Mouse (Mus musculus) ES-E14 (cell line): ENCODE data around the gene Eya4. TPM values are rescaled to one million over a fixed set of nuclear protein-coding genes. Genes with fewer than 3 reads are reported as not detected.

Source experiments
- DNase-seq: peaks from one replicate; pipeline ENCODE4 v3.0.0-alpha.2; 2013; ENCODE audit warnings: low read depth, low spot score
- H3K27ac ChIP-seq: 2 replicates; pipeline ENCODE4 v1.5.1; 2012; ENCODE audit warnings: low read depth, mild to moderate bottlenecking, low read length, moderate library complexity, mixed read lengths; ENCODE audit not compliant: poor library complexity, insufficient read depth, severe bottlenecking
- H3K36me3 ChIP-seq: 2 replicates; pipeline ENCODE4 v1.6.1; 2012; ENCODE audit warnings: mild to moderate bottlenecking, low read length, moderate library complexity, mixed read lengths; ENCODE audit not compliant: control insufficient read depth, poor library complexity, insufficient read depth, severe bottlenecking
- H3K4me1 ChIP-seq, 2 experiments: fragments of 150-350 bp in 1 of 2; sonication (generic) in 1 of 2; 2 replicates each; pipeline ENCODE4 v1.6.1; 2012; ENCODE audit warnings: low read length in 2 of 2, mild to moderate bottlenecking in 1 of 2, mixed read lengths in 1 of 2; ENCODE audit not compliant: control insufficient read depth in 2 of 2, insufficient read depth in 2 of 2, poor library complexity in 1 of 2
- H3K4me3 ChIP-seq, 2 experiments: fragments of 150-350 bp in 1 of 2; sonication (generic) in 1 of 2; 2 replicates each; pipeline ENCODE4 v1.5.1; 2012; ENCODE audit warnings: low read length in 2 of 2, low read depth in 1 of 2, mild to moderate bottlenecking in 1 of 2, mixed read lengths in 1 of 2; ENCODE audit not compliant: insufficient read depth in 1 of 2, poor library complexity in 1 of 2, severe bottlenecking in 1 of 2
- H3K9ac ChIP-seq: 2 replicates; pipeline ENCODE4 v1.6.1; 2012; ENCODE audit warnings: low read depth, mild to moderate bottlenecking, low read length, mixed read lengths; ENCODE audit not compliant: poor library complexity, insufficient read depth, severe bottlenecking
- H3K9me3 ChIP-seq: fragments of 150-350 bp; sonication (generic); 2 replicates; pipeline ENCODE4 v1.6.1; 2012; ENCODE audit warnings: low read depth, mild to moderate bottlenecking, low read length; ENCODE audit not compliant: control insufficient read depth, insufficient read depth
- CHD2 ChIP-seq: IDR thresholded peaks from 2 replicates; pipeline ENCODE4 v1.6.1; 2014; ENCODE audit warnings: mild to moderate bottlenecking, low read depth, low read length, inconsistent platforms
- HCFC1 ChIP-seq: IDR thresholded peaks from 2 replicates; pipeline ENCODE4 v1.6.1; 2012; ENCODE audit warnings: low read length, inconsistent platforms, borderline replicate concordance; ENCODE audit not compliant: insufficient read depth
- MAFK ChIP-seq: IDR thresholded peaks from 2 replicates; pipeline ENCODE4 v1.6.1; 2014; ENCODE audit warnings: mild to moderate bottlenecking, low read depth, low read length, inconsistent platforms; ENCODE audit not compliant: insufficient read depth
- ZC3H11A ChIP-seq: IDR thresholded peaks from 2 replicates; pipeline ENCODE4 v1.6.1; 2012; ENCODE audit warnings: low read depth, mild to moderate bottlenecking, inconsistent platforms, low read length, borderline replicate concordance
- ZNF384 ChIP-seq: IDR thresholded peaks from 2 replicates; pipeline ENCODE4 v1.6.1; 2012; ENCODE audit warnings: low read depth, low read length, inconsistent platforms
- in situ Hi-C, 2 experiments: fragments of 600-800 bp; cut with MboI; formaldehyde crosslinking; loops; one replicate each; pipeline ENCODE4 v1.15.1; 2025; ENCODE audit warnings: low sequenced_read_pairs in 2 of 2, inconsistent platforms in 1 of 2; ENCODE audit not compliant: unreplicated experiment in 2 of 2
- total RNA-seq: library from RNA; depleted of rRNA; stranded (reverse); fragments of 300-350 nt; gene quantifications from 2 replicates; pipeline ENCODE4 v1.2.3, GENCODE M21; 2012

Gene Eya4
- total RNA-seq, 1 experiment, result 1.5 TPM

DNA sequence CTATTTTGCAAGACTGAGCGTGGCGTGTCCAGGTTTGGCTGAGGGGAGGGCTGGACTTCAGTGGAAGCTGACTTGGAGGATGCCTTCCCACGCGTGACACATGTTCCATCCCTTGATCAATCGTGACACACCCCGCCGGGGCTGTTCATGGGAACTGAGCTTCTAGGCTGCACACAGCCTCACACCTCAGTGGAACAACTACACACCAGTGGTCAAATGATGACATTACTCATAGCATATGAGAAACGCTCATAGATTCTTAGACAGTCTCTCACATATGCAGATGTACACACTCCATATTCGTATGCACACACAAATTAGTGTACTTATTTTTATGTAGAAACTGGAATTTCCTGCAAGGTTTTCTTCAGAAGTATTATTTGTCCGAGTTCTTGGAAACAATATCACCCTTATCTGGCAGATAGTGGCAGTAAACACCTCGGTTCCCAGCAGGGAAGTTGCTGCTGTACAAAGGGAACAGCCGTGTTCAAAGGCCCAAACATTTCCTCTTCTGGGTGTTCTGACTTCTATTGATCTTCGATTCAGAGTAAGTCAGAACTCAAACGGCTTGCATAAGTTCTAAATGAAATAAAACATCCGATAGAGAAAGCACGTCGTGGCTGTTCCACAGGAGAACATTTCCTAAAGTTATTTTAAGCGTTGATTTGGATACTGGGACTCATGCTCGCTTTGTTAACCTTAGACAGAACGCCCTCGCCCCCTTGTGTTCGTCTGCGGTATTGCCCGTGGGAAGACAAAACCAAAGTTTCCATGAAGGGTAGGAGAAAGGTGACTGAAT lies 269.6 kb downstream of the Eya4 start:
- peak; percentile 66 for DNase-seq
- Histone ChIP-seq H3K36me3 (no peaks in the 10 kb centered on the region), H3K9me3 (no peaks in the 10 kb centered on the region), H3K27ac (no peak overlapping the region), H3K4me1 (no peaks in the 10 kb centered on the region), H3K9ac (no peak overlapping the region), H3K4me3 (no peak overlapping the region)
- in situ Hi-C loops, result loop anchor here (25.0 kb wide), 2 partner anchors 294 to 494 kb away; no protein-coding TSS in a partner anchor
- TF ChIP-seq CHD2, result no peak
- no peak for TF ChIP-seq HCFC1
- peak; percentile 91 for TF ChIP-seq ZC3H11A

DNA sequence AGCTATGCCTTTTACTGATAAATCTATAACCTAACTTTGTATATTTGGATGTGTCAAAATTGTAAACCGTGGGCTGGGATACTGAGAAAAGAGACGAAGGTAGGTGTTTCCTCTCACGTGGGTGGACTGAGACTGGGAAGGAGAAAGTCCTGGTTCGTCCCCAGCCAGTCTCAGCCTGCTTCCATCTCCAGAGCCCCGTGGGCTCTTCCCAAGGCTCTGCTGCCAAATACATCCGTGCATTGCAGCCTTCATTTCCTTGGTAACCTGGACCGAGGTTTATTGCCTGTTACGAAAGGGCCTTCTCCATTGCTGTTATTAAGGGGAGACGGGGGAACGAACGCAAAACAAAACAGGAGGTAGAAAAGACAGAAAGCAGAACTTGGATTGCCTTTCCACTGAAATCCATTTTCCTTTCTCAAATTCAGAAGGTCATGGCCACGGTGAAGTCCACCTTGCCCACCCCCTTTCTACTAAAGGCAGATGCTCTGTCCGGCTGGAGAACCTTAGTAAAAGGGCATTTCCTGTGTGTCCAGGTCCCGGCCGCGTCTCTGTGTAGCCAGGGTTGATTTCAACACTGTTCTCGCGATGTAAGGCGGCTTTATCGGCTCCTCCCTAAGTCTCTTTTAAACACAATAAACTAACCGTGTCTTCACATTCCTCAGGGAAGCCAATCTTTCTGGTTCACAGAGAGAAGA lies 273.7 kb downstream of the Eya4 start:
- no peak for TF ChIP-seq HCFC1
- TF ChIP-seq MAFK, result no peak
- TF ChIP-seq CHD2, result no peak
- TF ChIP-seq ZC3H11A, result no peak
- TF ChIP-seq ZNF384, result no peak
- Histone ChIP-seq H3K4me1 (no peaks in the 10 kb centered on the region), H3K4me3 (no peak overlapping the region), H3K9ac (no peak overlapping the region), H3K36me3 (no peaks in the 10 kb centered on the region), H3K9me3 (no peaks in the 10 kb centered on the region), H3K27ac (no peak overlapping the region)
- in situ Hi-C loops, result loop anchor here (25.0 kb wide), 2 partner anchors 290 to 490 kb away; no protein-coding TSS in a partner anchor
- no peak for DNase-seq

DNA sequence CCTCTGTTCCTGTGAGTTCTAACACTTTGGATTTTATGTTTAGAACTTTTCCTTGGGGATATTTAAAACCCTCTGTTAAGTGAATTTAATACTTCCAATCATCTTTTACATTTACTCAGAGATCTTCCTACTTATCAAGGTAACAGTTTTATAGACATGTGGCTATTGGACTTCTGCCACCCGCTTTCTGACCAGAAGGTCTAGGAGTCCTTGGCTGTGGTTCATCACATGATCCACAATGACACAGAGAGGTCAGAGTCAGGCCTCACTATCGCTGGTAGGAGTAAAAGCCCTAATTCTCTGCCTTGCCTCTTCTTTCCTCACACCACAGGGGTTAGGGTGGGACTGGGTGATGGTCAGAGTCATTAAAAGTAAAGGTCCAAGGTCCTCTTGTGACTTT lies 277.2 kb downstream of the Eya4 start:
- TF ChIP-seq MAFK (no peak), HCFC1 (no peak), CHD2 (no peak), ZNF384 (no peak), ZC3H11A (no peak)
- H3K9me3 ChIP-seq, result no peaks in the 10 kb centered on the region
- no peak overlapping the region for H3K9ac ChIP-seq
- no peaks in the 10 kb centered on the region for H3K36me3 ChIP-seq
- H3K27ac ChIP-seq, result no peak overlapping the region
- no peak for DNase-seq
- H3K4me1 ChIP-seq, result no peaks in the 10 kb centered on the region
- in situ Hi-C loops, result no loop called here
- H3K4me3 ChIP-seq, result no peak overlapping the region

DNA sequence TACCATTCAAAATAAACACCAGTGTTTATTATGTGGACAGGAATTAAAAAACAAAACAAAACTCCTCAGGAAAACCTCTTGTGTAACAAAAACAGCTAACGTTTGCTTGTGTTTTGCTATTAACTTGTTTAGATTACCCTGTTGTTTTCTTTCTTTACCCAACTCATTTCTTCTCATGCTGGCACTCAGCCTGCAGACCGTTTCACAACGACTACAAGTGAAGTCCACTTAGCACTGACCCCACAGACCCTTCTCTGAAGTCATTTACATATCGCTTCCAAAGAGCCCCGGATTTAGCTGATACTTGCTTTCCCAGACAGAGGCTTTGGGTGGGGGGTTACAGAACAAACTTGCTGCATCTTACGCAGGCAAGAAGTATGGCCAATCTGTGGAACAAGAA lies 286.9 kb downstream of the Eya4 start:
- Histone ChIP-seq H3K9ac (no peak overlapping the region), H3K27ac (no peak overlapping the region), H3K36me3 (no peaks in the 10 kb centered on the region), H3K4me3 (no peak overlapping the region), H3K9me3 (no peaks in the 10 kb centered on the region), H3K4me1 (no peaks in the 10 kb centered on the region)
- in situ Hi-C loops, result loop anchor here in 1 of 2 experiments (10.0 kb wide), 1 partner anchor 279 kb away; no protein-coding TSS in a partner anchor
- no peak for TF ChIP-seq MAFK
- no peak for TF ChIP-seq ZNF384
- no peak for TF ChIP-seq CHD2
- TF ChIP-seq HCFC1, result no peak
- TF ChIP-seq ZC3H11A, result no peak
- DNase-seq, result no peak
